Mouse (Mus musculus) fat pad, adult 2 months (tissue): Measurements from ENCODE around the gene Ficd.

ENCODE experiments used
- DNase-seq: peaks from one replicate; pipeline ENCODE4 v3.0.0-alpha.2; 2011; ENCODE audit warnings: low read depth, low spot score; ENCODE audit errors: extremely low read depth

Gene Ficd

DNA sequence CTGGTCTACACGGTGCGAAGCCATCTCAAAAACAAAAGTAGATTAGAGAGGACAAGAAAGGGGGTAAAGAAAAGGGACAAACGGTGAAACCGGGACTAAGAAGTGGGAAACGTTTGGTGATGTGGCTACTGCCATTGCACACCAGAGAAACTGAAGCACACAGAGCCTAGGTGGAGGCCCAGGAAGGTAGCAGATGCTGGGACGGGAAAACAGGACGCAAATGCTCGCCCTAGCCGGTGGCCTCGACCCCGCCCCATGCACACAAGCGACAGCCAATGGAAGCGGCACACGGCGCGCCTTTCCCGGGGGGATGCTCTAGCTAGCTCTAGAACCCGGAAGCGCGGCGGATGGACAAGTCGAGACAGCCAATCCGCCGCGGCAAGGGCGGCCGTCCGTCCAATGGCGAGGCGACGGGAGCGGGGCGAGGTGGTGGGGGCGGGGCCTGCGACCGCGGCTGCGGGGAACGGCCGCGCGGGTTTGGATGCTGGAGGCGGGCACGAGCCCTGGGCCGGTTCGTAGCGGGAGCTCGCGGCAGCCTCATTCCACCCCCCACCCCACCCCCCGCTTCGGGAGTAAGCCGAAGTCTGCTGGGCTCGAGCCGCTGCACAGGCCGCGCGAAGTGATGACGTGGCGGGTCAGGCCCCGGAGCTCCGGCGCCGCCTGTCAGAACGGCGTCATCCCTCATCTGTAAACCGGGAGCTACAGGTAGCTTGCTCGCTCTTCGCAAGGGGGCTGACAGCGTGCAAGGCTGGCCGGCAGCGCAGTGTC, at the start of gene Ficd:
Gene Ficd (plus strand): TSS at position 459 of the 768 bp plus-strand sequence.
- DNase-seq, result peak; percentile 57

DNA sequence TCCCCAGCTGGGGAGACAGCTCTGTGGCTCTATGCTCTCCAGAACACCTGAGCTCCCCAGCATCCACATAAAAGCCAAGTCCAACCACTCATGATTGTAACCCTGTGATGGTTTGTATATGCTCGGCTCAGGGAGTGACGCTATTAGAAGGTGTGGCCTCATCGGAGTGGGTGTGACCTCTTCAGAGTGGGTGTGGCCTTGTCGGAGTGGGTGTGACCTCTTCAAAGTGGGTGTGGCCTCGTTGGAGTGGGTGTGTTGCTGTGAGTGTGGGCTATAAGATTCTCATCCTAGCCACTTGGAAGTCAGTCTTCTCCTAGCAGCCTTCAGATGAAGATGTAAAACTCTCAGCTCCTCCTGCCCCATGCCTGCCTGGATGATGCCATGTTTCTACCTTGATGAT, 48.1 kb upstream of the Ficd start:
- DNase-seq, result no peak

DNA sequence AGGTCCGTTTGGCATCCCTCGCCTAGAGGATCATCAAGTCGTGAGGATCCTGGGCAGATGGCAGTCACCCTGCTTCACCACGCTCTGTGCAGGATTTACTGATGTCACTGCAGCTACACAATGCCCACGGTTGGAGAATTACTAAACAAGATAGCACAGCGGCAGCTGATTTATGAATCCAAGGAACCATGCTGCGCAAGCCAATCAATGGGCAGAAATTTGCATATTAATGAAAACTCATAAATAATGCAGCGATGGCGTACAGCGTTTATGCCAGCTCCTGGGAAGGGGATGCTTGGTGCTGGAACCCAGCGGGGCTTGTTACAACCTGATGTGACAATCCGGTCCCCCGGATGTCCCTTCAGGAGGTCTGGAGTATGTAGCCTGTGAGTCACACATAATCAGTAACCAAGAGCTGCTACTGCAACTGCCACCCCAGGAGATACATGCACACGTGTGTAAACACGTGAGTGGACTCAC, 45.5 kb upstream of the Ficd start:
- DNase-seq, result no peak

DNA sequence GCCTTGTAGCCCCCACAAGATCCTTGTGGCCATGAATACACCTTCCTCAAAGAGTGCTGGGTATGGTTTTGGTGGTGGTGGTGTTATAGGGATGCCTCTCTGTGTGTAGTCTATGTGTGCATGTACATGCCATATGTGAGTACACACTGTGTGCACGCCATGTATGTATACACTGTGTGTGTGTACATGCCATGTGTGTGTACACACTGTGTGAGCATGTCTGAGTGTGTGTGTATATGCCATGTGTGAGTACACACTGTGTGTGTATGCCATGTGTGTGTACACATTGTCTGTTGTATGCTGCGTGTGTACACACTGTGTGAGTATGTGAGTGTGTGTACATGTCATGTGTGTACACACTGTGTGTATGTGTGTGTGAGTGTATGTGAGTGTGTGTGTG, 44.7 kb upstream of the Ficd start:
- DNase-seq, result no peak

DNA sequence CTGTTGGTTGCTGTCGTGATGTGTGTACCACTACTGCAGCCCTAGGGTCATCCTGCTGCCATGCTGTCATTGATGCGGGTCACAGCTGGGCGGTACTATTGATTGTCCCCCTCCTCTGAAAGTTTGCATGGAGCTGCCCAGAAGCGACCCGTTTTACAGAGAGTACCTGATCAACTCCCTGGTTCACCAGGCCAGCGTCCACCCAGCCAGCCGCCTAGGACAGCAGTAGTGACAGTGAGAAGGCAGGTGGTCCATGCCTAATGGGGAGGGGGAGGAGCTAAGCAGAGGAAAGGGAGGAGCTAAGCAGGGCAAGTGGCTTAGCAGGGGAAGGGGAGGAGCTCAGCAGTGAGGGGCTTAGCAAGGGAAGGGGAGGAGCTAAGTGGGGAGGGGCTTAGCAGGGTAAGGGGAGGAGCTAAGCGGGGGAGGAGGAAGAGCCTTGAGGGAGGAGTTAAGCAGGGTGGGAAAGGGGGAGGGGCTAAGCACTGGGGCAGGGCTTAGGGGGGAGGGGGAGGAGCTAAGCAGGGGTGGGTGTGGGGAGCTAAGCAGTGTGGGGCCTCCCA, 42.3 kb upstream of the Ficd start:
- no peak for DNase-seq

DNA sequence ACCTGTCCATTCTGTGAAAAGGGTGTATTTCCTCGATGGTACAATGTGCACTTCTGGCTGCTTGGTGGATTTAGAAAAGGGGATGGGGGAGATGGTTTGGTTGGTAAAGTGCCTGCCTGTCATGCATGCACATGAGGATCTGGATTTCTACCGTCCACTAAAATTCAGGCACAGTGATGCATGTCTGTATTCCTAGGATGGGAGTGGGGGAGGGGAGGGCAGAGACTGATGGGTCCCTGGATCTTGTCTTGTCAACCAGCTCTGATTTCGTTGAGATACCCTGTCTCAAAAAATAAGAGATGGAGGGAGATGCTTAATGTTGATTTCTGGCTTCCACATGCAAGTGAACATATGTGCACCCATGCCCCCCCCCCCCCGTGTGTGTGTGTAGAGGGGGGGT, 41.6 kb upstream of the Ficd start:
- no peak for DNase-seq

DNA sequence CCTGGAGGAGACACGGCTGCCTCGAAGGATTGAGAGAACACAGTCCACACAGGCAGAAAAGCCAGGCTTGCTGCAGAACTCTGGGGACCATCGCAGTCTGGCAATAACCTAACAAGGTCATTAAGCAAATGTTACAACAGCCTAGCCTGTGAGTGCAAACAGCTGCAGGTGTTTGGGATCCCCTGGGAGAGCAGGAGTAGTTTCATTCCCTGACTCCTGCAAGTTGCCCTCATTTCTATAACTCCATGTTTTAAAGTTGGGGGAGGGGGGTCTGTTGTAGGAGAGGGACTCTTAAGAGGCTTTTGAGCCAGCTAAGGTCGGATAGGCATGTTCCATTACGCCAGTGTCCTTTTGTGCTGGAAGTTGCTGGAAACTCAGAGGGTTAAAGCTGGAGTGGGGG, 41.2 kb upstream of the Ficd start:
- no peak for DNase-seq

DNA sequence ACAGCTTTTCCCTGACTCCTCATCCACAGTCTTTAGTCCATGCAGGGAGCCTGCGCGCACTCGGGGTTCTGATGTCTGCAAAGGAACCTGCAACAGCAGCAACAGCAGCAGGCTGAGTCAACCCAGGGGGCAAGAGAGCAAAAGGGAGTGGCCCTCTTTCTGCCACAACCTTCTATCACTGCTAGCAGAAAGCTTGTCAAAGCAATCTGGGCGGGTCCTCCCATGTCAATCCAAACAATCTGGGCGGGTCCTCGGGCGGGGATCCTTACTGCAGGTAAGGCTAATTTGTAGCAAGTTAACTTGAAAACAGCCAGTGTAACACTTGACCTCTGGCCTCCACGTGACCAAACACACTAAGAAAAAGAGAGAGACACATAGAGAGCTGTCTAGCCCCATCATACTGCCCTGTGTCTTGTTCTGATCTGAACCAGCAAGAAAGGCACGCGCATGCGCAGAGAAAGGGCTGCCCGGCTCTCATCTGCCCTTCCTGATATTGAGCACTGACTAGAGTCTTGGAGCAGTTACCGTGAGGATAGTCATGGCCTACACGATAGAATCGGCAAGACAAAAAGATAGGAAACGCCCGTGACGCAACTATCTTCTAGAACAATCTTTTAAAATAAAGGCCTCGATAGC, 35.1 kb upstream of the Ficd start:
- DNase-seq, result no peak

DNA sequence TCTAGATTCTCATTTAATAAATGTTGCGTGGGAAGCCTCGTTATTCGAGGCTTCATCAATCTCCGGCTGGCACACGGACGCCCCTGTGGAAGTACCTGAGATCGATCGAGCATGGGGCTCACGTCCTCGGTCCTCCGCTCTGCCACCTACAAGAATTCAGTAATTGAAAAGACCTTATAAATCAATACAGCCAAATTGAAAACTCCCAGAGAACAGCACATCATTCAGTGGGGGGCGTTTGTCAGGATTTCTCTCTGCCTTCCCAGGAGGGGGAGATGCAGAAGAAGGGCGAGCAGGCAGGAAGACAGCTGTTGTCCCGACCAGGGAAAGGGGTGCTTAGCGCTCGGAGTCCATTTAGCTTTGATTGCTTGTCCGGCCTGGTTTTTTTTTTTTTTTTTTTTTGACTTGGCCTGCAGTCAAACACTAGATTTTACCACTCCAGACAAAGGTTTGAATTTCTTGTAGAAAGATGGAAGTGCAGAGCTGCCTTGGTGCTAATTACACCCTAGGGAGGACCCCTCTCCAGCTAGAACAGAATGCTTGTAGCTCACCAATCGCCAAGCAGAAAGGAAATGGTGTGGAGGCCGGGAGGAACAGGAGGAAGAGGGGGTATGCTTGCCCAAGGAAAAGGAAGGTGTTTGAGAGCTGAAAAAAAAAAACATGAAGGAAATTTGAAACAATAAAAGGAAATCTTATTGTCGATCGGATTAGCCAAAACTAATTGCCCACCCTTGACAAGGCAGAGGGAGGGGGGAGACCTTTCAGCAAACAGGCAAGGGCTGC, 31.6 kb upstream of the Ficd start:
- DNase-seq, result no peak

DNA sequence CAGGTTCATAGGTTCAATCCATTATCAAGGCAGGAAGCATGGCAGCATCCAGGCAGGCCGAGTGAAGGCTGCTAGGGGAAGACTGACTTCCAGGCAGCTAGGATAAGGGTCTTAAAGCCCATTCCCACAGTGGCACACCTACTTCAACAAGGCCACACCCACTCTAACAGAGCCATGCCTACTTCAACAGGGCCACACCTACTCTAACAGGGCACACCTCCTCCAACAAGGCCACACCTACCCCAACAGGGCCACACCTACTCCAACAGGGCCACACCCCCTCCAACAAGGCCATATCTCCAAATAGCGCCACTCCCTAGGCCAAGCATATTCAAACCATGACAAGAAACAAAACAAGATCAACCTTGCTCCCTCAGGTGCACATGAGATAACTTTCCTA, 22.7 kb upstream of the Ficd start:
- DNase-seq, result no peak

DNA sequence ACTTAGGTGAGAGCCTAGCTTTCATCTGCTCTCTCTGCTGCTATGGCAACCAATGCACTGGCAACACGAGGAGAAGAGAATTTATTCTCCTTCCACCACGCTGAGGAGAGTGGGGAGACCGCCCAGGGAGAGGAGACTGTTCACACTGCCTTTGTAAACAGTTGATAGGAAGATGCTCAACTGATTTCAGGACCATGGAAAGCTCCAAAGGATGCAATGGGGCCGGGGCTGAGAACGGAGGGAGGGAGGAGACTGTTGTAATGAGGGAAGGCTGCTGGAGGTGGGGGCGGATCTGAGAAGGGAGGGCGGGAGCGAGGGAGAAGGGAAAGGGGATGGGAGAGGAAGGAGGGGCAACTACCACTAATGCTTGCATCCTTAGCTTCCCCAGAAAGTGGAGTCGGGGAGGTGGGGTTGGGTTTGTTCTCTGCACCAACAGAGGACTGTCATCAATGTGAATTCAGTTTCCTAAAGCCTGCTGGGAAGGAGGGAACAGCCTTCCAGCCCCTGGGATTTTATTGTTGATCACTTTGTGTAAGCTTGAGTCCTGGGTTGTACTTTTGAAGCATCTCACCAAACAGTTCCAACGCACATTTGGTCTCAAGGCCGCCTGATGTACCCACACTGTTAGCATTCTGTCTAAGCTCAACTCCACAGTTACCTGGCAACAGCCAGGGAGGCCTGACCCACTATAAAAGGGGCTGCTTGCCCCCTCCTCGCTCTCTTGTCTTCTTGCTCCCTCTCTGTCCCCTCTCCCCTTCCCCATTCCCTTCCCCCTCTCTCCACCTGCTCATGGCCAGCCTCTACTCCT, 18.8 kb upstream of the Ficd start:
- DNase-seq, result no peak

DNA sequence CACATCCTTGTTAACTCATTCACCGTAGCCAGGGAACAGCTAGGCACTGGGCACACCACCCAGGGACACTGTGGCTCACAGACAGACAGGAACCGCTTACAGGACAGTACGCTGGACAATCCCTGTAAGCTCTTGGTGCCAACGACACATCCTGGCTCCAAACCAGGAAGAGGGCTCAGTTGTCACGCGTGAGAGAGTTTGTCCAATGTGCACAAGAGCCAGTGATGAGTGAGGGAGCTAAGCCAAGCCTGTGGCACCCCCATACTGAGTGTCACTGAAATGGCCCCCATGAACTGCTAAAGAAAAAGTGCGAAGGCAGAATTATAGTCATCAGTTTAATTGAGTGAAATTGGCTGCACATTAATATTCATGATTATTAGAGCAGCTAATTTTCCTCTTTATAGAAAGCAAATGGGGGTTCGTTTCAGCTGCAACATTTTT, 16.4 kb upstream of the Ficd start:
- no peak for DNase-seq

DNA sequence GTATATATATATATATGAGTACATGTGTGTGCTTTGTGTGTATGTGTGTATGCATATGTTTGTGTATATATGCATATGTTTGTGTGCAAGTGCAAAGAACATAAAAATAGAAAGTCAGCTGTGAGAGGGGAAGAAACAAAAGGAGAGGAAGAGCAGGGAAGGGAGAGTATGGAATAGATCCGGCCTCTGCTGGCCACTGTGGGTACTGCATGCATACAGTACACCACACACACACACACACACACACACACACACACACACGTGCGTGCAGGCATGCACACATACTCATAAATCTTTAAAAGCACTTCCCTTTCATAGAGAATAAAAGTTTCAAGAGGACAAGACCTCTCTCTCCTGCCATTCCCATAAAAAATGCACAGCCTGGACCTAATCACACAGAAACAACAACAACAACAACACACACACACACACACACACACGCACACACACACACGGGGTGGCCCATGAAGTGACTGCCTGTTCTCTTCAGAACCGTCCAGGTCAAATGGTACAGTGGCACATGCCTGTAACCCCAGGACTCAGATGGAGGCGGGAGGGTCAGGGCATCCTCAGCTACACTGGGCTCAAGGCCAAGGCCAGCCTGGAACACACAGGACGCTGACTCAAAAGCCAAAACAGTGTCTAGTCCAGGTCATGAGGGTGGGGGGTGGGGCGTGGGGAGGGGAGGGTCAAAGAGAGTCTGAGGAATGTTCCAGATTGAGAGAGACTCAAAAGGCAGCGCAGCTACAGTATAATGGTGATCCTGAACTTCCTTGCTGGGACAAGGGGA, 13.2 kb upstream of the Ficd start:
- DNase-seq, result no peak

DNA sequence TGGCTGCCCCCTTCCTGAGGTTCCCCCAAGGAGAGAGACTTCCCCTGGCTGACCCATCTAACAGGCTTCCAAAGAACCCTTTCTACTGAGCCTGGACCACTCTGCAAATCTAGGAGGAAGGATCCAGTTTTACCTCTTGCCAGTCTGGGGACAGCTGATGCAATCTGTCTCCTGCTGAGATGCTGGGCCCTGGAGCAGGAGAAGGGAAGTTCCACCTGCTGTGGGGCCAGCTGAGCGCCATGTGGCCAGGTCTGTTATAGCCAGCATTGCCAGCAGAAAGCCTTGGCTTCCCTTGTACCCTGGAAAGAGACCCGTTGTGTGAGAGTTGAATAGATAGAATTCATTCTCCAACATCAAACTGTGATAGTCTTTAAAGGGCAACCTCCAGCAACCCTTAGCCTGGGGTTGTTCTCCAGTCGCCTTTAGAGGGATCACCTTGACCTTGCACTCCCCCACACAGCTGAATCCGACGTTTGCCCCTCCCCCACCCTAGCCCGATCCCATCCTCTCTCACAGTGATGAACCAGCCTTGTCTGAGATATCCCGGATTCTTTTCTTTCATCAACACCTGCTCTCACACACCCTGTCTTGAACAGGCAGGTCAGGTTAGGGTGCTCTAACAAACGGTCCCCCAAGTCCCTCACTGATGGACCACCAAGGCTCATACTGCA, 11.9 kb upstream of the Ficd start:
- no peak for DNase-seq

DNA sequence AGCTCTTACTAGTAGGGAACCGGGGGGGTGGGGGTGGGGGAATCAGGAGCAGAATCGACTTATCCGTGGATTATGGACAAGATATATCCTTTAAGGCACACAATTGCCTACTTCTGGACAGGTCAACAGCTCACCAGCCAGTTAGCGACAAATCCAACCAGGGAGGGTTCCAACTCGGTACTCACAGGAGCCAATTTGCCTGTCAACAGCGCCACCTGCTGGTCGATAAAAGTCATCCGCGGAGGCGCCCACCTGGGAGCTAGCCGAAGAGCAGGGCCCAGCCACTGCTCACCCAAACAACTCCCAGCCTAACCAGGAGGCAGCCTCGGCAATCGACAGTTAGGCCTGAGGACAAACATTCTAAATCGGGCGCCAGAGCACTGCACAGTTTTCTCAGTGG, 11.2 kb upstream of the Ficd start, which contains the start of gene 1700069L16Rik:
Gene 1700069L16Rik (minus strand): TSS at position 327 of the 400 bp plus-strand sequence.
- DNase-seq, result no peak

DNA sequence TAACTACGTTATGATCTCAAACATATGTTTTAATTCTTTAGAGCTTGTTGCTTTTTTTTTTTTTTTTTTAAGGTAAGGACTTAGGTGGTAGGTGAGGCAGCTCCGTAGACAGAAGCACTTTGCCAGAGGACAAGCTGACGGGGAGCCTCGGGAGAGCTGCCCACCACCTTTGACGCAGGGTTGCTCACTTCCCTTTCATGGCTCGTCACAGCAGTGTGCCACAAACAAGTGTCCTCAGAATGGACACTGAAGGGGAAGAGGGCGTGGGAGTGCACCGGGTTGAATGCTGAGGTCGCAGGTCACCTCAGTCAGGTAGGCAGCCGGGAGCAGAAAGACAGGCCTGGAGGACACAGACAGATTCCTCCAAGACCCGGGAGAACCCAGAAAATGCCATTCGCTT, 10.2 kb upstream of the Ficd start:
- no peak for DNase-seq

DNA sequence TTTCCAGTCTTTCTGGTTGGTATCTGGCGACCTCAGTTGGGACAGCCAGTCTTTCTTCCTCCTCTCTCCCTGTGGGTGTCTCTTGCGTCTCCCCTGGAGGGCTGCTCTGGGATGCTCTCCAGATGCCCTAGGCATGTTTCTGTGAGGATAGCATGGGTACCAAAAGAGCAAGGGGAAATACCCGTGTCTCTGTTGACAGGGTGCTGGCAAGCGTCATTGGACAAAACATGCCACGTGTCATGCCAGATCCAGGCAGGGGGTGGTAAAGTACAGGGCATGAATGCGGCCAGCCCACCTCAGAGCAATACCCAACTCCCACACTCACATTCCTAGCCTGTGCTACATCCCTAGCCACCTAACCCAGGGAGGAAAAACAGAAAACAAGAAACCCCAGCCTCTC, 9.0 kb upstream of the Ficd start:
- DNase-seq, result no peak

DNA sequence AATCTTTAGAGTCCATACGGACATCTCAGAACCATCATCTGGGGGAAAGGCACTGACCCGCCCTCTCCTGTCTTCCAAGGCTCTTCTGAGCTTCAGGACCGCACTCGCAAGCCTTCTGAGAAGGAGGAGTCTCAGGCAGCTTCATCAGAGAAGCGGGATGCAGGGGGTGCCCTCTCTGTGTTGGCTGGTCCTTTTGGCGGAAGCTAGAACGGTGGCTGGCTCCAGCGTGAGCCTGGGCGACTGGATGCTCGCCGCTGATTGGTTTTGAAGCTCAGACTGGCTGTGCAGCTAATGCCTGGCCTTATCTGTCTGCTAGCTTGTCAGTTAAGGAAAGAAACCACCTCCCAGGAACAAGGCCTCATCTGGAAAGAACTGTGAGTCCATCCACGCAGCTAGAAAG, 8.4 kb upstream of the Ficd start:
- no peak for DNase-seq

DNA sequence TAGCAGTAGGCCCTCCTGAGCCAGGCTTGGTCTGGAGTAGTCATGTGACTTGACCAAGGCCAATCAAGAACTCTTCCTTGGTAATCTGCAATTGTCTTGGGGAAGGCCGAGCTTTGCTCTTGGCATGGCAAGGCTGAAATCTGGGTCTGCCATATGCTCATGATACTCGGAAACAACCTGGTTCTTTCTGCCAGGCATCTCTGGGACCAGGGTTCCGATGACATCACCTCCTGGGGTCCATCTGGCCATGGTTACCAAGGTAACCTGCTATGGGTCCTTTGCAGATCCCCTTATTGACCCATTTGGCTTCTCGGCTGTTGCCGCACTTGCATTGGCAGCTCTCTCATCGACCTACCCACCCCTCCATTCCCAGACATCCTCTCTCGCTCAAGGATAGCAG, 7.6 kb upstream of the Ficd start:
- DNase-seq, result no peak
